Mouse (Mus musculus) heart, embryonic 12.5 days (tissue): ENCODE results near the gene Aox1. TPM values are rescaled to one million over a fixed set of nuclear protein-coding genes. Genes with fewer than 3 reads are reported as not detected.
"Not testable (repeated sequence)": the region's sequence is repeated elsewhere in the genome, so short reads cannot be mapped to it uniquely, and the experiment has no call there.

Source experiments
- ATAC-seq: fragments of 200-750 bp; cut with Nextera tagmentation; 2 replicates; pipeline ENCODE4 v1.8.0; 2017; ENCODE audit warnings: moderate TSS enrichment, moderate library complexity; ENCODE audit not compliant: insufficient number of reproducible peaks, low FRiP score
- H3K27ac ChIP-seq: fragments of 300-500 bp; sonication (generic); 2 replicates; pipeline ENCODE4 v1.5.1; 2016; ENCODE audit warnings: mild to moderate bottlenecking, moderate library complexity; ENCODE audit not compliant: poor library complexity, severe bottlenecking
- H3K27me3 ChIP-seq: fragments of 300-500 bp; sonication (generic); replicated peaks from 2 replicates; pipeline ENCODE4 v1.6.1; 2016; ENCODE audit warnings: mild to moderate bottlenecking, moderate library complexity
- H3K36me3 ChIP-seq: fragments of 300-500 bp; sonication (generic); 2 replicates; pipeline ENCODE4 v1.6.1; 2016; ENCODE audit warnings: mild to moderate bottlenecking, moderate library complexity
- H3K4me1 ChIP-seq: fragments of 300-500 bp; sonication (generic); replicated peaks from 2 replicates; pipeline ENCODE4 v1.6.1; 2016; ENCODE audit warnings: mild to moderate bottlenecking
- H3K4me2 ChIP-seq: fragments of 300-500 bp; sonication (generic); 2 replicates; pipeline ENCODE4 v1.6.1; 2016; ENCODE audit warnings: mild to moderate bottlenecking, moderate library complexity
- H3K4me3 ChIP-seq: fragments of 300-500 bp; sonication (generic); 2 replicates; pipeline ENCODE4 v1.5.1; 2016; ENCODE audit warnings: mild to moderate bottlenecking
- H3K9ac ChIP-seq: fragments of 300-500 bp; sonication (generic); 2 replicates; pipeline ENCODE4 v1.6.1; 2016; ENCODE audit warnings: mild to moderate bottlenecking, moderate library complexity
- H3K9me3 ChIP-seq: fragments of 300-500 bp; sonication (generic); replicated peaks from 2 replicates; pipeline ENCODE4 v1.6.1; 2016; ENCODE audit warnings: mild to moderate bottlenecking, moderate library complexity
- WGBS: fragments of 180-500 bp; shearing (Covaris S2); methylation state at CpG from one replicate; pipeline ENCODE4 v1.1.7; 2016; 5-methylcytosine and 5-hydroxymethylcytosine counted together
- polyA plus RNA-seq: library from polyadenylated mRNA; unstranded; fragments of >200 nt; fragmentation: Nextera tagmentation; extraction: Ambion mirVana; gene quantifications from 2 replicates; pipeline ENCODE4 v1.2.1, GENCODE M21; 2016

Gene Aox1
- polyA plus RNA-seq, 1 experiment from 2014 or later: 0.23 TPM

DNA sequence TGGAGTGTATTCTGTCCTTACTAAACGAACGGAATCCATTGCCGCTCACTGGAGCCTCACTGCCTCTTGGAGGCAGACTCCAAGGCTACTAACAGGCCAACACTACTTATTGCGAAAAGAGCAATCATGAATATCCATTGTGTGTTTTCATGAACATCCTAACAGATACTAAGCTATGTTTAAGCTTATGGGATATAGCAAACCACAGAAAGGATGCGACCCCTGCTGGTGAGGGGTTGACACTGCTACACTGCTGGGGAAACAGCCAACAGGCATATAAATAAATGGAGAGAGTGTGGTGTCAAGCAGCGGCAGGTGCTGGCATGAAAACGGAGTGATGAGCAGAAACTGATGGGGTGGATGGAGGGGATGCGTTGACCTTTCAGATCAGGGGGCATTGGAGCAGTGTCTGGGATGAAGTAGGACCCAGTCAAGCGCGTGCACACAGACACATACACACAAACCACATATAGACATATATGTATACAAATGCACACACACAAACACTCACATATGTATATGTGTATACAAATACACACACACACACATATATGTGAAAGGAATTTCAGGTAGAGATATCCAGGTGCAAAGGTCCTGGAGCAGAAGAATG lies 1.5 kb downstream of the Aox1 start:
- Histone ChIP-seq H3K9ac (no peak overlapping the region), H3K4me3 (no peak overlapping the region), H3K27ac (no peak overlapping the region), H3K9me3 (no peaks in the 10 kb centered on the region), H3K4me2 (no peak overlapping the region), H3K36me3 (no peaks in the 10 kb centered on the region), H3K27me3 (no peaks in the 10 kb centered on the region; the same call in 1 of the 2 replicates), H3K4me1 (peaks cover 36% of the 10 kb centered on the region)
- no peak for ATAC-seq
- WGBS: 59% methylated on average over 10 of the region's 10 CpGs

DNA sequence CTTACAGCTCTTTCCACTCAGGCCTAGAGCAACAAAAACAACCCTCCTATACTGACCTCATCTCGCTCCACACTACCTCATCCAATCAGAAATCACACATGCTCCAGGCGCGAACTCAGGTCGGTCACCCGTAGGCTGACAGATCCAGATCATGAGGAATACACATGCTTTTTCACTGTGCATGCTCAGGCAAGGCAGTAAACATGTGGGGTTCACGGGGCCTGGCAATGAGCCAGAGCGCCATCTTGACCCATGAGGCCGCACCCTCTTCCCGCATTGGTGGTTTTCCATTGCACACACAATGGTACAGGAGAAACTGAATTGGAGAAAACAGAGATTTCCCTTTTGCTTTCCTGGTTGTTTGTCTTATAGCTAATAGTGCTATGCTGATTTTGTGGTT lies 7.6 kb downstream of the Aox1 start:
- H3K9ac ChIP-seq, H3K9me3 ChIP-seq, H3K36me3 ChIP-seq, H3K27me3 ChIP-seq, H3K27ac ChIP-seq, H3K4me2 ChIP-seq, ATAC-seq, H3K4me3 ChIP-seq, H3K4me1 ChIP-seq: not testable (repeated sequence)
- 93% methylated on average over 9 of the region's 9 CpGs for WGBS

DNA sequence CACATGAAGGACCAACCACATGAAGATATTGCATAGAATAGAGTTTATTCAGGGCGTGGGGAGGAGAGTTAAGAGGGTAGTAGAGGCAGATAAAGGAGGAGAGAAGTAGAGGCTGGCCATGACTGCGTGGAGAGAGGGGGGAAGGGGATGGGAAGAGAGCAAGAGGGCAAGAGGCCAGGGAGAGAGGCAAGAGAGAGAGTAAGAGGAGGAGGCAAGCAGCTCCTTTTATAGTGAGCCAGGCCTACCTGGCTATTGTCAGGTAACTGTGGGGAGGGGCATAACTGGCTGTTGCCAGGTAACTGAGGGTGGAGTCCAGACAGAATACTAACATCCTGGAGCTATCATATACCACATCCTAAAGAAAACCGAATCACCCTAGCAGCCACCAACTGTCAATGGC lies 15.3 kb downstream of the Aox1 start:
- no peak overlapping the region for H3K4me2 ChIP-seq
- no peaks in the 10 kb centered on the region for H3K9me3 ChIP-seq
- no peak overlapping the region for H3K4me3 ChIP-seq
- H3K9ac ChIP-seq: no peak overlapping the region
- WGBS: 63% methylated on average over 3 of the region's 3 CpGs
- H3K27ac ChIP-seq: no peak overlapping the region
- H3K36me3 ChIP-seq: no peaks in the 10 kb centered on the region
- no peaks in the 10 kb centered on the region for H3K4me1 ChIP-seq
- H3K27me3 ChIP-seq: no peaks in the 10 kb centered on the region
- no peak for ATAC-seq

DNA sequence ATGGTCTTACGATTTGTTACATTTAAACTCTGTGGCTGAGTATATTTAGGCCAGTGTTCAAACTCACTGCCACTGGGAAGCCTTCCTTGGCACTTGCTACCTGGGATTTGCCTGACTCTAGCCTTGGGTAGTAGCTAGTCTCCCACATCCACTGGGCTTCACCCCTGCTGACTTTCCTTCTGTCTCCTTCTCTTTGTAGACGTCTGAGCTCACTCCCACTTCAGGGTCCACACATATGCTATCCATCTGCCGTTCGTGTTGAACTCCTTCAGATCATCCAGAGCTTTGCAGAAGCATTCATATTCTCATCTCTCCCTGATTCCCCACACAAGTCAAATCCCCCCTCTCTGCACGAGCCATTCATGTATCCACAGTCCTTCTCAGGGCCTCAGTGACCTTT lies 15.8 kb downstream of the Aox1 start:
- ATAC-seq: no peak
- H3K4me3 ChIP-seq: no peak overlapping the region
- whole genome bisulfite sequencing: 67% methylated on average over 5 of the region's 5 CpGs

DNA sequence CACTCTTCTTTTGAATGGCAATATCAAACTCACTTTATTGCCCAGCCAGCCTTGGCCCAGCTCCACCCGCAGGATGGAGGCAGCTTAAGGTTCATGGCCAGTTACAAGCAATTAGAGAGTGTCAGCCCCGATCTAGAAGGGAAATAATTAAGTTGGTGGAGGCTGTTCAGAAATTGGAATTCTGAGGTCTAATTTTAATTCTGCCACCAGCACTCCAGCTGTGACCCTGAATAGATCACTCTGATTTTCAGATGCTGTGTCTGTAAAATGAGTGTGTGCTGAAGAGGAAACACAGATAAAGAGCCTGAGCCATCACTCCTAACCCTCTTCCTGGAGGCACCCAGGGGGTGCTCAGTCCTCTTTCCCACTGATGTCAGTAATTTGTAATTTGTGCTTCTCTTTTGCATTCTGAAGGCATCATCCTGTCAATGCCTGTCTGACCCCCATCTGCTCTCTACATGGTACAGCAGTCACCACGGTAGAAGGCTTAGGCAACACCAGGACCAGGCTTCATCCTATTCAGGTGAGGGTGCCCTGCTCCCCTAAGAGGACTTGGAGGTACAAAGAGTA lies 17.1 kb downstream of the Aox1 start:
- H3K4me3 ChIP-seq: no peak overlapping the region
- H3K9me3 ChIP-seq: no peaks in the 10 kb centered on the region
- H3K27me3 ChIP-seq: no peaks in the 10 kb centered on the region
- H3K4me2 ChIP-seq: no peak overlapping the region
- no peaks in the 10 kb centered on the region for H3K4me1 ChIP-seq
- no peak for ATAC-seq
- WGBS: 69% methylated on average over 3 of the region's 3 CpGs
- H3K27ac ChIP-seq: no peak overlapping the region
- no peaks in the 10 kb centered on the region for H3K36me3 ChIP-seq
- no peak overlapping the region for H3K9ac ChIP-seq

More for the DNA sequence above, 15.8 kb downstream of the Aox1 start:
- no peaks in the 10 kb centered on the region for H3K4me1 ChIP-seq
- no peak overlapping the region for H3K27ac ChIP-seq
- no peaks in the 10 kb centered on the region for H3K27me3 ChIP-seq
- H3K9ac ChIP-seq: no peak overlapping the region
- no peak overlapping the region for H3K4me2 ChIP-seq
- no peaks in the 10 kb centered on the region for H3K36me3 ChIP-seq
- no peaks in the 10 kb centered on the region for H3K9me3 ChIP-seq

DNA sequence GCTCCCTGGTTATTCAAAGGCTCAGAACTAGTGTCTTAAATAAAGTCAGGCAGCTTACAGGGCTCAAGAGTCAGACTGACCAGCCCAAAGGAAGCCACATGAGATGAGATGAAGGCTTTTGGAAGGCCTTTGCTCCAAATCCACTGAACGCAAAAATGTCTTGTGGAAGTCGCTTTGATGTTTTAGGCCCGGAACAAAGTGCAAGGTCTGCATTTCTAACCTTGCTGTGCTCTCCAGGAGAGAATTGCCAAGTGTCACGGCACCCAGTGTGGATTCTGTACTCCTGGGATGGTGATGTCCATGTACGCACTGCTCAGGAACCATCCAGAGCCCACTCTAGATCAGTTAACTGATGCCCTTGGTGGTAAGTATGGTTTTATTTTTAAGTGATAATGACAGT lies 19.4 kb downstream of the Aox1 start:
- no peaks in the 10 kb centered on the region for H3K4me1 ChIP-seq
- 85% methylated on average over 5 of the region's 5 CpGs for WGBS
- ATAC-seq: no peak
- H3K27ac ChIP-seq: no peak overlapping the region
- H3K9ac ChIP-seq: no peak overlapping the region
- no peaks in the 10 kb centered on the region for H3K27me3 ChIP-seq
- H3K4me3 ChIP-seq: no peak overlapping the region
- H3K36me3 ChIP-seq: no peaks in the 10 kb centered on the region
- no peaks in the 10 kb centered on the region for H3K9me3 ChIP-seq
- H3K4me2 ChIP-seq: no peak overlapping the region

DNA sequence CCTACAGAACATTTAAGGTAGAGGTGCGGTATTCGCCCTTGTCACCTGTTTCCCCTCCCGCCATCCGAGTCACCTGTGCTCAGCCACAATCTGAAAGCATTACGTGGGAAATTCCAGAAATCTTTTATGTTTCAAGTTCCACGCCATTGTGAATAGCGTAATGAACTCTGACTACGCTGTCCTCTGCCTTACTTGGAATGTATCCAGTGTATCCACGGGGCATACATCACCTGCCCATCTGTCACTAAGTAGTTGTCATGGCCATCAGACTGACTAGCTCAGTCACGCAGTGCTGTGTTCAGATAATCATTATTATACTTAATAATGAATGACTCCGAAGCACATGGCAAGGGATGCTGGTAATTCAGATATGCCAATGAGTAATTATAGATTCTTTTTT lies 25.9 kb downstream of the Aox1 start:
- Histone ChIP-seq H3K9me3 (no peaks in the 10 kb centered on the region), H3K27me3 (no peaks in the 10 kb centered on the region), H3K4me2 (no peak overlapping the region), H3K36me3 (no peaks in the 10 kb centered on the region), H3K4me1 (no peaks in the 10 kb centered on the region), H3K4me3 (no peak overlapping the region), H3K27ac (no peak overlapping the region), H3K9ac (no peak overlapping the region)
- WGBS: 85% methylated on average over 11 of the region's 11 CpGs
- ATAC-seq: no peak

DNA sequence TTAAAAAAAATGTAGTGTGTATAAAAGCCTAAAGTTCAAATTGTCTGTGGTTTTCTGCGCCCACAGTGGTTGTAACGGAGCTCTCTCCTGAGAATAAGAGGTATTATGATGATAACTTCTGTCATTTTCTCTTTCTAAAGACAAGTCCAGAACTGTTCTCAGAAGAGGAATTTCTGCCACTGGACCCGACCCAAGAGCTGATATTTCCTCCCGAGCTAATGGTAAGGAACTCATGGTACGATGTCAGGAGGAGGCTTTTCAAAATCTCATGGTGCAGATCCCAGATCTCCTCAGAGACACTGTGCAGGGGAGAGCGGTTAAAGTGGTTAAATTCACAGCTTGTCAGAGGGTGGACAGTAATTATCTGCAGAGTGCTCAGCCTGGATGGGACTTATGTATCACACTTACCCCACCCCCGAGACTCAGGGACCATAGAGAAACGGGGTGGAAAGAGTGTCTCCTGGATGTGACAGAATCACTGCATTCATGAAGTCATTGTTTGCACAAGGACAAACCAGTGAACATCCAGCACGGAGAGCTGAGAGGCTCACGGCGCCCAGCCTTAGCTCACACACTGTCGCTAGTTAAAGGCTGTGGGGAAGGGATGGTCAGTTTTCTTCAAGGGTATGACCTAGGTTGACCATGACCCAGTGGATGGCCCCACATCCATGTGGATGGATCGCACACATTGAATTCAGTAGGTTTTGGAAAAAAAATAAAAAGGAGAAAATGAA lies 26.5 kb downstream of the Aox1 start:
- no peak overlapping the region for H3K4me3 ChIP-seq
- H3K36me3 ChIP-seq: no peaks in the 10 kb centered on the region
- H3K9me3 ChIP-seq: no peaks in the 10 kb centered on the region
- H3K9ac ChIP-seq: no peak overlapping the region
- no peak overlapping the region for H3K27ac ChIP-seq
- no peak overlapping the region for H3K4me2 ChIP-seq
- no peak for ATAC-seq
- H3K4me1 ChIP-seq: no peaks in the 10 kb centered on the region
- no peaks in the 10 kb centered on the region for H3K27me3 ChIP-seq
- WGBS: 74% methylated on average over 13 of the region's 13 CpGs

DNA sequence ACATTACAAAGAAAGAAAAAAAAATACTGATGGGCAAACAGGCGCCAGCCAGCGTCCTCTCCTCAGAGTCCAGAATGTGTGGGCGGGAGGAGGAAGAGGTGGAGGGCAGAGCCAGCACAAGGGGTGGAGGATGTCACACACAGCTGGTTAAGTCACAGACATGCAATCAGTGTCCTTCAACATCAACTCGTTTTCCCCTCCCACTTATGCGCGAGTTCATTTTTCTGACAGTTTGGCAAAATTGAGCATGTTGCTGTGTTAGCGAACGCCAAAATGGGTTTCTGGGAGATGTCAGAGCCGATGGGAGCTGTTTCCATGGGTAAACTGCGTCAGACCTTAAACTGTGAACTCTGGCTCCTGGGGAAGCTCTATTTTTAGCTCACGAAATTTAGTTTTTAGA lies 27.2 kb downstream of the Aox1 start:
- Histone ChIP-seq H3K9me3 (no peaks in the 10 kb centered on the region), H3K36me3 (no peaks in the 10 kb centered on the region), H3K4me3 (no peak overlapping the region), H3K27me3 (no peaks in the 10 kb centered on the region), H3K4me2 (peak overlapping the region; percentile 13; the same call in 1 of the 2 replicates), H3K9ac (no peak overlapping the region), H3K4me1 (no peaks in the 10 kb centered on the region), H3K27ac (no peak overlapping the region)
- no peak for ATAC-seq
- 59% methylated on average over 11 of the region's 11 CpGs for WGBS

DNA sequence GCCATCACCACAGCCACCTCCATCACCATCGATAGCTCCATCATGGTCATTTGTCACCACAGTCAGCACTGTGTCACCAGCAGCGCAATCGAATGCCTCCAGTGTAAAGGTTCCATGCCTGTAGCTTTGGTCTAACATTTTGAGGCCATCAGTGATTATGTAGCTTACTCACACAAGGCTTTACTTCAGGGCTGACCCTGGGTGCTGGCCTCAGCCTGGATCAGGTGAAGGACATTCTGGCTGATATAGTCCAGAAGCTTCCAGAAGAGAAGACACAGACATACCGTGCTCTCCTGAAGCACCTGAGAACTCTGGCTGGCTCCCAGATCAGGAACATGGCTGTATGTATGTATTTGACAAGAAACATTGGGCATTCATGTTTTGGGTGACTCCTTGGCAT lies 29.1 kb downstream of the Aox1 start:
- H3K9me3 ChIP-seq: no peaks in the 10 kb centered on the region
- no peaks in the 10 kb centered on the region for H3K4me1 ChIP-seq
- ATAC-seq: no peak
- 88% methylated on average over 4 of the region's 4 CpGs for WGBS
- H3K9ac ChIP-seq: no peak overlapping the region
- no peaks in the 10 kb centered on the region for H3K27me3 ChIP-seq
- no peaks in the 10 kb centered on the region for H3K36me3 ChIP-seq
- no peak overlapping the region for H3K4me2 ChIP-seq
- no peak overlapping the region for H3K4me3 ChIP-seq
- H3K27ac ChIP-seq: no peak overlapping the region

DNA sequence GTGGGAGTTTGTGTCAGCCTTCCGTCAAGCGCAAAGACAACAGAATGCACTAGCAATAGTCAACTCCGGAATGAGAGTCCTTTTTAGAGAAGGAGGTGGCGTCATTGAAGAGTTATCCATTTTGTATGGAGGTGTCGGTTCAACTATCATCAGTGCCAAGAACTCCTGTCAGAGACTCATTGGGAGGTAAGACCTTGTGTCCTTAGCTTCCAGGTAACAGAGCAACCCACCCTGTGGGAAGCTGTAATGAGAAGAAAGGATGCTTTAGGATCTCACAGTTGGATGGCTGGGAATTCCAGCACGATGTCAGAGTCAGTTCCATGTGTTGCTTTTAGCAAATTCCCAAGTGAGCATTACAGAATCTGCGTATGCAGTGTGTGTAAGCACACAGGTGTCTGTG lies 32.4 kb downstream of the Aox1 start:
- Histone ChIP-seq H3K4me2 (no peak overlapping the region), H3K27ac (no peak overlapping the region), H3K9me3 (no peaks in the 10 kb centered on the region), H3K4me3 (no peak overlapping the region), H3K36me3 (no peaks in the 10 kb centered on the region), H3K9ac (no peak overlapping the region), H3K4me1 (no peaks in the 10 kb centered on the region), H3K27me3 (no peaks in the 10 kb centered on the region)
- ATAC-seq: no peak
- WGBS: 86% methylated on average over 7 of the region's 7 CpGs
